Mouse (Mus musculus) hindbrain, postnatal 0 days (tissue): ENCODE results near the gene Serhl. TPM values are rescaled to one million over a fixed set of nuclear protein-coding genes. Genes with fewer than 3 reads are reported as not detected.

ENCODE experiments used
- ATAC-seq: fragments of 200-750 bp; cut with Nextera tagmentation; 2 replicates; pipeline ENCODE4 v1.8.0; 2017; ENCODE audit warnings: mild to moderate bottlenecking, moderate TSS enrichment, moderate library complexity
- DNase-seq: peaks from one replicate; pipeline ENCODE4 v3.0.0-alpha.2; 2015; ENCODE audit warnings: low spot score
- H3K27ac ChIP-seq: fragments of 300-500 bp; sonication (generic); 2 replicates; pipeline ENCODE4 v1.5.1; 2014; ENCODE audit warnings: mild to moderate bottlenecking
- H3K27me3 ChIP-seq: fragments of 300-500 bp; sonication (generic); 2 replicates; pipeline ENCODE4 v1.6.1; 2014; ENCODE audit warnings: low read length, mixed read lengths; ENCODE audit not compliant: insufficient read depth
- H3K36me3 ChIP-seq: fragments of 300-500 bp; sonication (generic); 2 replicates; pipeline ENCODE4 v1.6.1; 2014; ENCODE audit warnings: low read length, mixed read lengths; ENCODE audit not compliant: insufficient read depth
- H3K4me1 ChIP-seq: fragments of 300-500 bp; sonication (generic); 2 replicates; pipeline ENCODE4 v1.6.1; 2014; ENCODE audit warnings: antibody characterized with exemption, low read length, mixed read lengths; ENCODE audit not compliant: insufficient read depth
- H3K4me2 ChIP-seq: fragments of 300-500 bp; sonication (generic); 2 replicates; pipeline ENCODE4 v1.6.1; 2014; ENCODE audit warnings: low read depth, mild to moderate bottlenecking, low read length, moderate library complexity, mixed read lengths
- H3K4me3 ChIP-seq: fragments of 300-500 bp; sonication (generic); 2 replicates; pipeline ENCODE4 v1.5.1; 2014; ENCODE audit warnings: low read length
- H3K9ac ChIP-seq: fragments of 300-500 bp; sonication (generic); replicated peaks from 2 replicates; pipeline ENCODE4 v1.6.1; 2014; ENCODE audit warnings: mild to moderate bottlenecking, low read length, moderate library complexity, mixed read lengths
- H3K9me3 ChIP-seq: fragments of 300-500 bp; sonication (generic); 2 replicates; pipeline ENCODE4 v1.6.1; 2016; ENCODE audit warnings: low read length, mixed read lengths
- CTCF ChIP-seq: IDR thresholded peaks from 2 replicates; pipeline ENCODE4 v1.5.1; 2016; ENCODE audit warnings: antibody characterized with exemption, control low read depth, low read depth
- WGBS: fragments of 180-500 bp; shearing (Covaris S2); extraction: QIAGEN DNeasy Blood & Tissue Kit; methylation state at CpG from one replicate; pipeline ENCODE4 v1.1.7; 2014; 5-methylcytosine and 5-hydroxymethylcytosine counted together
- polyA plus RNA-seq: library from polyadenylated mRNA; unstranded; fragments of >200 nt; fragmentation: Nextera tagmentation; extraction: Ambion mirVana; gene quantifications from 2 replicates; pipeline ENCODE4 v1.2.1, GENCODE M21; 2015
- total RNA-seq: library from RNA; depleted of rRNA; stranded (reverse); fragments of >200 nt; gene quantifications from 2 replicates; pipeline ENCODE4 v1.2.3, GENCODE M21; 2014

Serhl gene
- total and polyA plus RNA-seq, 2 experiments from 2014 or later, result 12.9 to 37.4 TPM

DNA sequence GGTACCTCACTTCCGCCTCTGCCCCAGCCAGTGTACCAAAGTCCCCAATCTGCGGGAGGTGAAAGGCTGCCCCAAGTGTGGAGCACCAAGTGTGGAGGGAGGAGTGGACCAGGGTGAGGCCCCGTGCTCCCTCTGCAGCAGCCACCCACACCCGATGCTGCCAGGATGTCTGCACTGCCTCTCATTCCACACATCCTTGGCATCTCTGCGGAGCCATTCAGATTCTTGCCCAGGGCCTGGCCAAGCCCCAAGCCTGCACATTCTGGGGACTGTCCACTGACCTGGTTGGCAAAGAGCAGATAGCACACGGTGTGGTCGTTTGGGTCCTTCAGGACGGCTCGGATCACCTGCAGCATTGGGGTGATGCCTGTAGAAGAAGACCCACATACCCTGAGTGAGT, 70.5 kb downstream of the Serhl start:
- ATAC-seq (no peak), DNase-seq (no peak)
- Histone ChIP-seq H3K9ac (no peak overlapping the region), H3K4me2 (no peak overlapping the region), H3K9me3 (no peaks in the 10 kb centered on the region), H3K4me1 (no peaks in the 10 kb centered on the region), H3K36me3 (peaks cover 28% of the 10 kb centered on the region), H3K4me3 (no peak overlapping the region), H3K27me3 (no peaks in the 10 kb centered on the region), H3K27ac (no peak overlapping the region)
- WGBS, result 95% methylated on average over 9 of the region's 9 CpGs
- TF ChIP-seq CTCF, result no peak

DNA sequence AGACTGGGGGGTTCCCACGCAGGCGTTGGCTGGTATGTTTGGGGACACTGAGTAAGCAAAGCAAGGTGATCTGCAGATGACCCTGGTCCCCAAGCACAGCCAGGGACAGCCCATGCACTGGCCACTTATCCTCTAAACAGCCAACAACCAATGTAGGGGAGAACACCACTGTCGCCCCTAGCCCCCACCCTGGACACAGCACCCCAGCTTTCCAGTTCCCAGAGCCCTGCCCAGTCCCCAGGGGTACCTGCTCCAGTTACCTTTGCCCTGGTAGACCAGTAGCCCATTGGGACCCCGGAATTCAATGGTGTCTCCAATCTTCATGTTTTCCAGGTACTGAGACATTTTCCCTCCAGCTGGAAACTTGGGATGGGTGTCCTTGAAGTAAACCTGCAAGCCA, 71.3 kb downstream of the Serhl start:
- H3K36me3 ChIP-seq, result peaks cover 28% of the 10 kb centered on the region

DNA sequence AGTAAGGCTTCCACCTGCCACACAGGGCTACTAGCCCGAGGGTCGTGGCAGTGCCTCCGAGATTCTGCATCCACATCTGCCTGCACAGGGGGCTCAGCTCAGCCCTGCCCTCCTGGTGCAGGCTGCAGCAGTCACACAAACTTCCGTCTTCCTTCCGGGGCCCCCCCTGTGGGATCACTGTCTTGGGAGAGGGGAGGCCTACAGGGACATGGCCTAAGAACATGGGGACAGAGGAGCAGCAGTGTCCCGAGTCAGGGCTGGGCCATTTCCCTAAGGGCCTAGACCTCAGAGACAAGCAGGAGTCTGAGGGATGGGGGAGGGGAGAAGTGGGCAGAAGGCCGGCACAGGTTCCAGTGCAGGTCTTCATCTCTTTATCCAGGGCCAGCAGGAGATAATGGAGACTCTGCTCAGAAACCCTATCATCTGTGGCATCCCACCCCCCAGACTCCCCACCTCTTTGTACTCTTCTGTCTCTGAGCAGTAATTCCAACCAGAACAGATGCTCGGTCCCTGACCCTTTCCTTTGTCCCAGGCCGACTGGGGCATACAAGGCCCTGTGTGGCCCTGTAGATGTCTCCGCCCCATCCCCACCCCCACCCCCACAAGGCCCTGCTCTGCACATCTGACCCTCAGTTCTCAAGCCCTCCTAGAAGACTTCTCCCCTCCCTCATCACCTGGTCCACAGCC, 71.9 kb downstream of the Serhl start:
- Histone ChIP-seq H3K4me1 (no peaks in the 10 kb centered on the region), H3K4me2 (no peak overlapping the region), H3K9me3 (no peaks in the 10 kb centered on the region), H3K36me3 (peaks cover 28% of the 10 kb centered on the region), H3K27me3 (no peaks in the 10 kb centered on the region), H3K27ac (no peak overlapping the region), H3K9ac (no peak overlapping the region), H3K4me3 (no peak overlapping the region)
- no peak for TF ChIP-seq CTCF
- no peak for ATAC-seq
- no peak for DNase-seq
- WGBS, result 27% methylated on average over 10 of the region's 10 CpGs

More for the DNA sequence above, 71.3 kb downstream of the Serhl start:
- ATAC-seq (no peak), DNase-seq (no peak)
- no peak for TF ChIP-seq CTCF
- Histone ChIP-seq H3K9ac (no peak overlapping the region), H3K4me1 (no peaks in the 10 kb centered on the region), H3K4me2 (no peak overlapping the region), H3K4me3 (no peak overlapping the region), H3K27me3 (no peaks in the 10 kb centered on the region), H3K9me3 (no peaks in the 10 kb centered on the region), H3K27ac (no peak overlapping the region)
- 99% methylated on average over 4 of the region's 4 CpGs for WGBS

DNA sequence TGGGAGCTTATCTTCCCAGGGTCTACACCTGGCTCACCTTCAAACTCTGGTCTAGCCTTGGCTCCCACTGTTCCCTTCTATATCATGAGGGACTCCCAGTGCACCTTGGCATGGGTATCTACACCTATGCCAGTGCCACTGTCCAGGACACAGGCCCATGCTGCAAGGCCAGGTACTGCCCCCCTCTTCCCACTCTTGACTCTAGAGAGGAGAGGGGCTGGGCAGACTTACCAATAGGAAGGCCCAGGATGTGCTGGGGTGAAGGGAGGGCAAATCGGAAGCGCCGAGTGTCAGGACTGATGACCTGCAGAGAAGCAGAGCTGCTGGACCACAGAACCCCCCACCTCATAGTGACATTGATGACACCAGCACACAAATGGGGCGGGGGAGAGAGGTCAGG, 72.7 kb downstream of the Serhl start:
- DNase-seq, result no peak
- no peaks in the 10 kb centered on the region for H3K9me3 ChIP-seq
- H3K27me3 ChIP-seq, result no peaks in the 10 kb centered on the region
- no peak overlapping the region for H3K4me3 ChIP-seq
- 88% methylated on average over 4 of the region's 4 CpGs for WGBS
- H3K4me2 ChIP-seq, result no peak overlapping the region
- H3K4me1 ChIP-seq, result no peaks in the 10 kb centered on the region
- TF ChIP-seq CTCF, result no peak
- H3K36me3 ChIP-seq, result peaks cover 24% of the 10 kb centered on the region
- H3K27ac ChIP-seq, result no peak overlapping the region
- no peak for ATAC-seq
- H3K9ac ChIP-seq, result no peak overlapping the region

DNA sequence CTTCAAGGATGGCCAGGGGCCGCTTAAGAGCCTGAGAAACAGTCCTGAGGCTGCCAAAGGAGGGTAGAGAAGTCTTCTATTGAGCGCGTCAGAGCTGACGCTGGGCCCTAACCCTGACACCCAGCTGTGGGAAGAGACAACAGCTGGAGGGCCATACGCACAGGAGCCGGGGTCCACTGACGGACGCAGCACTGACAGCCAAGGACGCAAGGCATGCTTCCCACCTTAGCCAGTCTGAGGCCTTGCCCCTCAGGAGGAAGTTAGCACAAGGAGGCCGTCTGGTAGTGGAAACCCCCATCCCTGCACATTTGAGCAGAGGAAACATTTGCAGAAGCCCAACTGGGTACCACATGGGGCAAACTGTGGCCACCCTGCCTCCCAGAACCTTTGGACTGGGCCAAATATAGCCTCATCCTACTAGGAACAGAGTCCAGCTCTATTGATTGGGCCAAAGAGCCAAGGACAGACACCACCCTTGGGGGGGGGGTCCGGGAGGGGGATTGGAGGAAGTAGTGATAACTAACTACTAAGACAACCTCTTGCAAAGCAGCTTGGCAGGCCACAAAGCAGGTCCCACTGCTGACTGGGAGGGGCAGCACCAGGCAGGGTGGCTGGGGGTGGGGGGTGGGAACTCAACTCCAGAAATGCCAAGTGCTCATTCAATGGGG, 73.6 kb downstream of the Serhl start:
- H3K9ac ChIP-seq, result no peak overlapping the region
- no peak overlapping the region for H3K4me2 ChIP-seq
- DNase-seq (no peak), ATAC-seq (no peak)
- no peak for TF ChIP-seq CTCF
- H3K4me1 ChIP-seq, result no peaks in the 10 kb centered on the region
- no peak overlapping the region for H3K27ac ChIP-seq
- H3K36me3 ChIP-seq, result peaks cover 20% of the 10 kb centered on the region
- H3K27me3 ChIP-seq, result no peaks in the 10 kb centered on the region
- WGBS, result 84% methylated on average over 11 of the region's 11 CpGs
- H3K4me3 ChIP-seq, result no peak overlapping the region
- H3K9me3 ChIP-seq, result no peaks in the 10 kb centered on the region

DNA sequence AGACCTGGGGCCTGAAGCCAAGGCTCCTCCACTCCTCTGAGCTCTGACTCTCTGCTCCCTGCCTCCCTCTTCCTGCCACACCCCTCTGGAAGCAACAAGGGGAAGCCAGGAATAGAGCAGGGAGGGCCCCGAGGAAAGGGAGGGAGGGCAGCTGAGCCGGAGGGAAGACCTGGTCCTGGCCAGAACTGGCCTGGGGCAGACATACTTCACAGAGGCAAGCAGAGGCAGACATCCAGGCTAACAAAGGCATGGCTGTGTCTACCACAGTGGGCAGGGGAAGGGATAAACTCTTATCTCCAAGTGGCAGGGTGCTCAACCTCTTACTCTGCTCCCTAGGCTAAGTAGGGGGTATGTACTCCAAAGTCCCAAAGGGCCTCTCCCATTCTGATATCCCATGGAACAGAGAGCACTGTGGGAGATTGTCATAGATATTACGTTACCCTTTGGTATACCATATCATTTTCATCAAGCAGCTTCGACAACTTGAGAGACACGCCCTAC, 75.7 kb downstream of the Serhl start:
- no peak overlapping the region for H3K9ac ChIP-seq
- H3K4me2 ChIP-seq, result no peak overlapping the region
- TF ChIP-seq CTCF, result no peak
- H3K4me1 ChIP-seq, result 0 out of 2 replicates have a peak, but pooled peaks cover 3% of the 10 kb centered on the region
- H3K4me3 ChIP-seq, result no peak overlapping the region
- DNase-seq (no peak), ATAC-seq (no peak)
- 68% methylated on average over 5 of the region's 5 CpGs for WGBS
- H3K27ac ChIP-seq, result no peak overlapping the region
- no peaks in the 10 kb centered on the region for H3K9me3 ChIP-seq
- H3K27me3 ChIP-seq, result no peaks in the 10 kb centered on the region
- peaks cover 6% of the 10 kb centered on the region; the same call in 1 of the 2 replicates for H3K36me3 ChIP-seq
